Comparison of ENCODE assay signal across 26 mouse cellular contexts in the genomic region with DNA sequence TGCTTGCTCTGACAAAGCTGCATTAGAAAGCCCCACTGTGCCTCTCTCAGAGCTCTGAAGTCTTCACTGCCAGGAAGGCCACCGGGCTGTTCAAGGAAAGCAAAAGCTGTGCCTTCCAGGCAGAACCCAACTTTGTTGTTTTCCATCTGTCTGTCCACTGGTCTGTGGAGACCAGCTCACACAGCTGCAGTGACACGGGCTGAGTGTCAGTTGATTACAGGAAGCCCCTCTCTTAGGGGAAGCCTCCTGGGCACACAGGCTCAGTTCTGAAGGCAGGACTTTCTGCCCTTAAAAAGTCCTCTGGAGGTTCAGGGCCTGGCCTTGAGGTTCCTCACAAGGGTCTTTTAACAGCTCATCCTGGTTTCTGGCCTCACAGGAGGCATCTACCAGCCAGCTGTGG. TPM values are rescaled to one million over a fixed set of nuclear protein-coding genes. Genes with fewer than 3 reads are reported as not detected.
A peak's percentile ranks its signal among the peaks of the same experiment; 100 is the strongest.
DNase-seq lines count a peak whose midpoint lies in the region; ATAC-seq and TF ChIP-seq lines count a peak whose summit lies in the region.
"Had no signal": no experiment of that assay in that cellular context is flagged by ENCODE, and none has a peak within 500 bp of the region (broad histone marks: within the 10 kb centered on the region; RNA-seq: fewer than 3 reads in every experiment).

No protein-coding gene starts in this region.

- intact Hi-C loops in heart, postnatal 36 days (cut with DNase I) = loop anchor here (5.0 kb wide), 1 partner anchor 40 kb away; no protein-coding TSS in a partner anchor

- no peak for TF ChIP-seq POLR2A in bone marrow, adult 2 months (IDR thresholded peaks at IDR 0.05; ENCODE audit: borderline replicate concordance, control insufficient read depth, low read depth, low read length)

- peak overlapping the region; percentile 11; the same call in 1 of the 2 replicates for H3K27ac ChIP-seq in bone marrow, adult 2 months (ENCODE audit: control insufficient read depth, insufficient read depth, low read depth, low read length, poor library complexity)
- H3K27ac ChIP-seq: embryonic facial prominence, embryonic 15.5 days; forebrain, embryonic 15.5 days; hindbrain, embryonic 15.5 days had no signal

- no peaks in the 10 kb centered on the region for H3K36me3 ChIP-seq in splenic B cell, adult 2 months (ENCODE audit: control insufficient read depth, insufficient read depth, low read length, poor library complexity, severe bottlenecking)
- H3K36me3 ChIP-seq: embryonic facial prominence, embryonic 15.5 days; forebrain, embryonic 15.5 days; G1E; heart, embryonic 12.5 days; hindbrain, embryonic 15.5 days had no signal

- H3K4me3 ChIP-seq in bone marrow, adult 2 months (replicated peaks; ENCODE audit: control insufficient read depth, low read depth, low read length) = no peak overlapping the region
- H3K4me3 ChIP-seq: embryonic facial prominence, embryonic 15.5 days; forebrain, embryonic 15.5 days; heart, embryonic 12.5 days; hindbrain, embryonic 15.5 days had no signal

- 12% methylated on average over 2 of the region's 2 CpGs for WGBS in bone marrow, adult 2 months

- DNase-seq in heart, adult 11 months = peak; percentile 87
- no peak for DNase-seq in heart, postnatal 36 days
- DNase-seq in A20 (ENCODE audit: low read depth, low spot score) = peak; percentile 58
- peak; percentile 25 for DNase-seq in splenic B cell, adult 2 months (ENCODE audit: low read depth, low spot score)
- no peak for DNase-seq in right cerebral cortex, postnatal 14 days
- DNase-seq: adrenal gland, postnatal 10 days; cerebellum, adult 18-20 months; cerebellum, postnatal 14 days; embryo, embryonic 11 days; gastrocnemius, postnatal 36 days; heart, adult 18-20 months had no signal

- no peak for TF ChIP-seq CTCF in bone marrow, adult 2 months (IDR thresholded peaks at IDR 0.05; ENCODE audit: control insufficient read depth, insufficient read depth, low read length)

- H3K4me1 ChIP-seq in bone marrow, adult 2 months (ENCODE audit: control insufficient read depth, insufficient read depth, low read length) = peaks cover 6% of the 10 kb centered on the region
- H3K4me1 ChIP-seq: forebrain, embryonic 15.5 days; hindbrain, embryonic 15.5 days had no signal

- H3K27me3 ChIP-seq in splenic B cell, adult 2 months (ENCODE audit: control insufficient read depth, insufficient read depth, low read length, poor library complexity, severe bottlenecking) = no peaks in the 10 kb centered on the region
- H3K27me3 ChIP-seq: embryonic facial prominence, embryonic 15.5 days; forebrain, embryonic 15.5 days; heart, embryonic 12.5 days; hindbrain, embryonic 15.5 days had no signal

- ATAC-seq in cerebellum, adult (ENCODE audit: insufficient number of reproducible peaks, low FRiP score, low TSS enrichment) = no peak
- ATAC-seq: forebrain, embryonic 15.5 days; intestine, embryonic 16.5 days had no signal

RNA-seq across cellular contexts. Expression of a gene that starts 55.1 kb away (rescaled TPM):
- total RNA-seq in heart, postnatal 36 days (2021) = not detected
- polyA plus RNA-seq in bone marrow, adult 2 months (2011; ENCODE audit: insufficient read depth, insufficient read length, low replicate concordance, missing spikeins) = not detected in 2 replicates
- total RNA-seq: adrenal gland, postnatal 10 days; adrenal gland, postnatal 4 days; common myeloid progenitor, adult 5-6 weeks; G1E; gastrocnemius, adult 18-20 months; gastrocnemius, postnatal 36 days; heart, adult 18-20 months; heart, postnatal 25 days had no signal
- polyA plus RNA-seq: embryonic facial prominence, embryonic 11.5 days; embryonic facial prominence, embryonic 15.5 days; forebrain, embryonic 11.5 days; forebrain, embryonic 15.5 days; G1E; hindbrain, embryonic 11.5 days; hindbrain, embryonic 15.5 days had no signal

Comparison
In these comparisons a context has a peak if more than half of its experiments do, and no peak if none do; other contexts are left out.
1. DNase-seq: peak in heart, adult 11 months (single experiment), A20 (single experiment) and splenic B cell, adult 2 months (single experiment); none in heart, postnatal 36 days (0 of 2) and right cerebral cortex, postnatal 14 days (single experiment).